Mouse (Mus musculus): ENCODE data around the gene Sfrp5.

- TF ChIP-seq GATA1 (IDR thresholded peaks at IDR 0.05; ENCODE audit: borderline replicate concordance, low read length) (no peak), FLI1 (IDR thresholded peaks at IDR 0.05; ENCODE audit: low read length) (no peak)
These were observed 14.8 kb upstream of the Sfrp5 start for GRCm38 (mm10) chr19:42216699-42217373.

Measured in megakaryocyte, embryonic 14.5 days (primary cell).